Mouse (Mus musculus) forebrain, postnatal 0 days (tissue): ENCODE data around the gene Dmwd. TPM values are rescaled to one million over a fixed set of nuclear protein-coding genes. Genes with fewer than 3 reads are reported as not detected.

Experiments used
- ATAC-seq: fragments of 200-750 bp; cut with Nextera tagmentation; 2 replicates; pipeline ENCODE4 v1.8.0; 2017; ENCODE audit warnings: mild to moderate bottlenecking, moderate library complexity
- DNase-seq: peaks from one replicate; pipeline ENCODE4 v3.0.0-alpha.2; 2015
- H3K27ac ChIP-seq: fragments of 300-500 bp; sonication (generic); 2 replicates; pipeline ENCODE4 v1.5.1; 2014; ENCODE audit warnings: low read depth, mild to moderate bottlenecking, antibody characterized with exemption, low read length, moderate library complexity, mixed read lengths
- H3K27me3 ChIP-seq: fragments of 300-500 bp; sonication (generic); 2 replicates; pipeline ENCODE4 v1.6.1; 2014; ENCODE audit warnings: mild to moderate bottlenecking, low read length, mixed read lengths; ENCODE audit not compliant: insufficient read depth
- H3K36me3 ChIP-seq: fragments of 300-500 bp; sonication (generic); 2 replicates; pipeline ENCODE4 v1.6.1; 2014; ENCODE audit warnings: mild to moderate bottlenecking, moderate library complexity; ENCODE audit not compliant: insufficient read depth
- H3K4me1 ChIP-seq: fragments of 300-500 bp; sonication (generic); 2 replicates; pipeline ENCODE4 v1.6.1; 2014; ENCODE audit warnings: antibody characterized with exemption; ENCODE audit not compliant: insufficient read depth
- H3K4me2 ChIP-seq: fragments of 300-500 bp; sonication (generic); 2 replicates; pipeline ENCODE4 v1.6.1; 2014; ENCODE audit warnings: low read depth, mild to moderate bottlenecking, moderate library complexity
- H3K4me3 ChIP-seq: fragments of 300-500 bp; sonication (generic); 2 replicates; pipeline ENCODE4 v1.5.1; 2014; ENCODE audit warnings: low read depth, low read length, mixed read lengths
- H3K9ac ChIP-seq: fragments of 300-500 bp; sonication (generic); 2 replicates; pipeline ENCODE4 v1.6.1; 2014; ENCODE audit warnings: mild to moderate bottlenecking
- H3K9me3 ChIP-seq: fragments of 300-500 bp; sonication (generic); 2 replicates; pipeline ENCODE4 v1.6.1; 2016; ENCODE audit warnings: low read length
- CTCF ChIP-seq: sonication (generic); IDR thresholded peaks from 2 replicates; pipeline ENCODE4 v1.5.1; 2016; ENCODE audit warnings: antibody characterized with exemption, control low read depth, low read depth
- WGBS: fragments of 180-500 bp; shearing (Covaris S2); extraction: QIAGEN DNeasy Blood & Tissue Kit; methylation state at CpG from one replicate; pipeline ENCODE4 v1.1.7; 2014; 5-methylcytosine and 5-hydroxymethylcytosine counted together
- microRNA-seq, 2 experiments: library from miRNA; unstranded; fragments of <30 nt; microRNA quantifications; one replicate each; pipeline ENCODE4; 2016
- polyA plus RNA-seq: library from polyadenylated mRNA; unstranded; fragments of >200 nt; fragmentation: Nextera tagmentation; extraction: Ambion mirVana; gene quantifications from 2 replicates; pipeline ENCODE4 v1.2.1, GENCODE M21; 2015
- total RNA-seq: library from RNA; depleted of rRNA; stranded (reverse); fragments of >200 nt; gene quantifications from 2 replicates; pipeline ENCODE4 v1.2.3, GENCODE M21; 2014; rRNA removed

Dmwd gene
- total and polyA plus RNA-seq, 2 experiments from 2014 or later: 43.8 to 122 TPM

DNA sequence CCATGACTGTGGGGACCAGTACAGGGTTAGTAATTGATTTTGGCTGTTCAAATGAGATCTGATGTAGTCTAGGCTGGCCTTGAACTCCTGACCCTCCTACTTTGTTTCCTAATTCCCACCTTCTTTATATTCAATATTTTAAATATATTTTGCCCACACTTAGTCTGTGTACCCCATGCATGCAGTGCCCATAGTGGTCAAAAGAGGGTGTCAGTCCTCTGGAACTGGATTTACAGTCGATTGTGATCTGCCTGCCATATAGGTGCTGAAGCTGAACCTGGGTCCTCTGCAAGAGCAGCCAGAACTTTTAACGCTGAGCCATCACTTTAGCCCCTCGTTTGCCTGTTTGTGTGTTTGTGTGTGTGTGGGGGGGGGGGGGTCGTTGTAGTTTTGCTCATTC, 54.6 kb downstream of the Dmwd start:
- H3K36me3 ChIP-seq: peaks cover 10% of the 10 kb centered on the region
- peak; percentile 42 for TF ChIP-seq CTCF
- no peaks in the 10 kb centered on the region for H3K9me3 ChIP-seq
- peak overlapping the region; percentile 53 for H3K9ac ChIP-seq
- peak overlapping the region; percentile 41 for H3K4me3 ChIP-seq
- H3K4me1 ChIP-seq: peaks cover 4% of the 10 kb centered on the region; the same call in 1 of the 2 replicates
- ATAC-seq (no peak), DNase-seq (no peak)
- H3K27ac ChIP-seq: peak overlapping the region; percentile 86
- 28% methylated on average over 4 of the region's 4 CpGs for WGBS
- no peaks in the 10 kb centered on the region for H3K27me3 ChIP-seq
- H3K4me2 ChIP-seq: peak overlapping the region; percentile 60

DNA sequence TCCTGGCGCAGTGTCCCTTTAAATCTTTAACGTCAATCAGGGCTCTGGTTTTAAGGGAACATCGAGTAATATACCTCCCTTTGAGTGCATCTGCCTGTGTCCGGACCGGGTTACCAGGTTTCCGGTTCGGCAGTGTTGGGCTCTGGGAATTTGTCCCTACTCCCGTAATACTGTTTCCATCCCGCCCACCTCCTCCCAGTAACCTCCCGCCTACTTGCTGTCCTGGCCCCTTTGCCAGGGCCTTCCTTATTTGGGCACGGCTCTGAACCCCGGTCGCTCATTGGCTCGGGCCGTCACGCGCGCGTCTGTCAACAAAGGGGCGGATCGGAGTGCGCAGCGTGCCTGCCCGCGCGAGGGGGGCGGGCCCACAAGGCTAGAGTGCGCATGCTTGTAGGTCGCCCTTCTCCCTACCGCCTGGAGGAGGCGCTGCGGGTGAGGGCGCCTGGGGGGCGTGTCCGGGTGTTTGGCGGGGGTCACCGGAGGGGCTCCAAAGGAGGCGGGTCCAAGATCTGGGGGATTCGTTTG, 55.4 kb downstream of the Dmwd start:
- H3K4me1 ChIP-seq: peaks cover 4% of the 10 kb centered on the region; the same call in 1 of the 2 replicates
- H3K27ac ChIP-seq: peak overlapping the region; percentile 86
- ATAC-seq (peak; percentile 98), DNase-seq (peak; percentile 99)
- peak; percentile 88 for TF ChIP-seq CTCF
- WGBS: 2% methylated on average over 39 of the region's 39 CpGs
- H3K4me2 ChIP-seq: peak overlapping the region; percentile 60
- H3K4me3 ChIP-seq: peak overlapping the region; percentile 41
- peak overlapping the region; percentile 53 for H3K9ac ChIP-seq
- H3K27me3 ChIP-seq: no peaks in the 10 kb centered on the region
- H3K9me3 ChIP-seq: no peaks in the 10 kb centered on the region
- H3K36me3 ChIP-seq: peaks cover 17% of the 10 kb centered on the region

Small RNA genes lying within 50 kb of the gene (microRNA-seq; reads per million reads assigned to microRNA genes)
- 0.12 to 0.39 reads per million in 2 experiments for gene Mir3100

Other genes starting within 250 kb of the Dmwd start
- gene Mill2, start 236.3 kb upstream of the Dmwd start, total RNA-seq: 0.95 and 2.1 TPM in 2 replicates
- gene Mill2, start 236.3 kb upstream of the Dmwd start, polyA plus RNA-seq: 0.53 and 0.54 TPM in 2 replicates
- gene Pglyrp1, start 204.9 kb upstream of the Dmwd start, total RNA-seq: 13.8 and 14.9 TPM in 2 replicates
- gene Pglyrp1, start 204.9 kb upstream of the Dmwd start, polyA plus RNA-seq: 26.9 and 27.0 TPM in 2 replicates
- 12.8 and 17.2 TPM in 2 replicates for gene Ccdc61, start 165.8 kb upstream of the Dmwd start, total RNA-seq
- 21.6 and 23.2 TPM in 2 replicates for gene Ccdc61, start 165.8 kb upstream of the Dmwd start, polyA plus RNA-seq
- 15.4 and 19.5 TPM in 2 replicates for gene Nova2, start 150.3 kb upstream of the Dmwd start, total RNA-seq
- 7.2 and 11.4 TPM in 2 replicates for gene Nova2, start 150.3 kb upstream of the Dmwd start, polyA plus RNA-seq
- 1.5 and 2.0 TPM in 2 replicates for gene Nanos2, start 88.8 kb upstream of the Dmwd start, total RNA-seq
- 0.49 and 0.76 TPM in 2 replicates for gene Nanos2, start 88.8 kb upstream of the Dmwd start, polyA plus RNA-seq
- gene Mypop, start 85.0 kb upstream of the Dmwd start, total RNA-seq: 12.3 and 13.9 TPM in 2 replicates
- 3.8 and 4.3 TPM in 2 replicates for gene Mypop, start 85.0 kb upstream of the Dmwd start, polyA plus RNA-seq
- gene Irf2bp1, start 72.2 kb upstream of the Dmwd start, total RNA-seq: 101 and 129 TPM in 2 replicates
- 27.0 and 27.2 TPM in 2 replicates for gene Irf2bp1, start 72.2 kb upstream of the Dmwd start, polyA plus RNA-seq
- not detected in 2 replicates for gene Foxa3, start 52.7 kb upstream of the Dmwd start, total RNA-seq
- gene Foxa3, start 52.7 kb upstream of the Dmwd start, polyA plus RNA-seq: not detected in 2 replicates
- 70.3 and 73.8 TPM in 2 replicates for gene Sympk, start 51.9 kb upstream of the Dmwd start, total RNA-seq
- 16.6 and 20.0 TPM in 2 replicates for gene Sympk, start 51.9 kb upstream of the Dmwd start, polyA plus RNA-seq
- 0.19 and 0.23 TPM in 2 replicates for gene Rsph6a, start 21.5 kb upstream of the Dmwd start, total RNA-seq
- gene Rsph6a, start 21.5 kb upstream of the Dmwd start, polyA plus RNA-seq: 0.09 and 0.23 TPM in 2 replicates
- 16.2 and 20.8 TPM in 2 replicates for gene Dmpk, start 7.6 kb downstream of the Dmwd start, total RNA-seq
- 2.2 and 3.0 TPM in 2 replicates for gene Dmpk, start 7.6 kb downstream of the Dmwd start, polyA plus RNA-seq
- gene Six5, start 18.4 kb downstream of the Dmwd start, total RNA-seq: 3.0 and 4.1 TPM in 2 replicates
- gene Six5, start 18.4 kb downstream of the Dmwd start, polyA plus RNA-seq: 0.97 and 1.0 TPM in 2 replicates
- 5.3 and 8.9 TPM in 2 replicates for gene Gm4969, start 42.1 kb downstream of the Dmwd start, total RNA-seq
- 8.3 and 10.6 TPM in 2 replicates for gene Gm4969, start 42.1 kb downstream of the Dmwd start, polyA plus RNA-seq
- gene Fbxo46, start 43.6 kb downstream of the Dmwd start, total RNA-seq: 19.8 and 22.8 TPM in 2 replicates
- gene Fbxo46, start 43.6 kb downstream of the Dmwd start, polyA plus RNA-seq: 8.4 and 11.9 TPM in 2 replicates
- gene Qpctl, start 73.1 kb downstream of the Dmwd start, total RNA-seq: 12.3 and 14.4 TPM in 2 replicates
- 19.8 and 23.3 TPM in 2 replicates for gene Qpctl, start 73.1 kb downstream of the Dmwd start, polyA plus RNA-seq
- 50.0 and 88.1 TPM in 2 replicates for gene Snrpd2, start 73.5 kb downstream of the Dmwd start, total RNA-seq
- gene Snrpd2, start 73.5 kb downstream of the Dmwd start, polyA plus RNA-seq: 124 and 172 TPM in 2 replicates
- 16.9 and 20.2 TPM in 2 replicates for gene Gipr, start 89.9 kb downstream of the Dmwd start, total RNA-seq
- gene Gipr, start 89.9 kb downstream of the Dmwd start, polyA plus RNA-seq: 5.3 and 8.0 TPM in 2 replicates
- gene Eml2, start 100.2 kb downstream of the Dmwd start, total RNA-seq: 63.6 and 64.8 TPM in 2 replicates
- gene Eml2, start 100.2 kb downstream of the Dmwd start, polyA plus RNA-seq: 7.9 and 9.9 TPM in 2 replicates
- gene Gpr4, start 136.3 kb downstream of the Dmwd start, total RNA-seq: 2.2 and 2.5 TPM in 2 replicates
- 5.9 and 6.0 TPM in 2 replicates for gene Gpr4, start 136.3 kb downstream of the Dmwd start, polyA plus RNA-seq
- gene Opa3, start 152.1 kb downstream of the Dmwd start, total RNA-seq: 32.2 and 34.4 TPM in 2 replicates
- gene Opa3, start 152.1 kb downstream of the Dmwd start, polyA plus RNA-seq: 35.1 and 35.8 TPM in 2 replicates
- gene Vasp, start 195.6 kb downstream of the Dmwd start, total RNA-seq: 40.6 and 45.9 TPM in 2 replicates
- 30.0 and 30.6 TPM in 2 replicates for gene Vasp, start 195.6 kb downstream of the Dmwd start, polyA plus RNA-seq
- 2.3 and 3.2 TPM in 2 replicates for gene Ppm1n, start 203.8 kb downstream of the Dmwd start, total RNA-seq
- 0.69 and 1.1 TPM in 2 replicates for gene Ppm1n, start 203.8 kb downstream of the Dmwd start, polyA plus RNA-seq
- 154 and 163 TPM in 2 replicates for gene Rtn2, start 206.4 kb downstream of the Dmwd start, total RNA-seq
- 126 and 136 TPM in 2 replicates for gene Rtn2, start 206.4 kb downstream of the Dmwd start, polyA plus RNA-seq
- gene Fosb, start 233.8 kb downstream of the Dmwd start, total RNA-seq: 1.6 and 5.1 TPM in 2 replicates
- 0.28 and 0.36 TPM in 2 replicates for gene Fosb, start 233.8 kb downstream of the Dmwd start, polyA plus RNA-seq